Mouse (Mus musculus) lung, postnatal 0 days (tissue): ENCODE measurements around the gene Asrgl1. TPM values are rescaled to one million over a fixed set of nuclear protein-coding genes. Genes with fewer than 3 reads are reported as not detected.

Experiments
- ATAC-seq: fragments of 200-750 bp; cut with Nextera tagmentation; 2 replicates; pipeline ENCODE4 v1.8.0; 2017; ENCODE audit warnings: moderate library complexity
- DNase-seq: peaks from one replicate; pipeline ENCODE4 v3.0.0-alpha.2; 2016; ENCODE audit warnings: low spot score
- H3K27ac ChIP-seq: fragments of 300-500 bp; sonication (generic); 2 replicates; pipeline ENCODE4 v1.5.1; 2014; ENCODE audit warnings: antibody characterized with exemption, mild to moderate bottlenecking, low read length, mixed read lengths
- H3K27me3 ChIP-seq: fragments of 300-500 bp; sonication (generic); replicated peaks from 2 replicates; pipeline ENCODE4 v1.6.1; 2014; ENCODE audit warnings: low read length, mixed read lengths; ENCODE audit not compliant: insufficient read depth
- H3K36me3 ChIP-seq: fragments of 300-500 bp; sonication (generic); 2 replicates; pipeline ENCODE4 v1.6.1; 2014; ENCODE audit warnings: low read length, mixed read lengths; ENCODE audit not compliant: insufficient read depth
- H3K4me1 ChIP-seq: fragments of 300-500 bp; sonication (generic); 2 replicates; pipeline ENCODE4 v1.6.1; 2014; ENCODE audit warnings: antibody characterized with exemption, low read depth, low read length, mixed read lengths; ENCODE audit not compliant: insufficient read depth
- H3K4me2 ChIP-seq: fragments of 300-500 bp; sonication (generic); replicated peaks from 2 replicates; pipeline ENCODE4 v1.6.1; 2014; ENCODE audit warnings: low read depth, mild to moderate bottlenecking, low read length, moderate library complexity, mixed read lengths
- H3K4me3 ChIP-seq: fragments of 300-500 bp; sonication (generic); 2 replicates; pipeline ENCODE4 v1.5.1; 2014; ENCODE audit warnings: low read depth, low read length
- H3K9ac ChIP-seq: fragments of 300-500 bp; sonication (generic); replicated peaks from 2 replicates; pipeline ENCODE4 v1.6.1; 2014; ENCODE audit warnings: low read depth, mild to moderate bottlenecking
- H3K9me3 ChIP-seq: fragments of 300-500 bp; sonication (generic); 2 replicates; pipeline ENCODE4 v1.6.1; 2016; ENCODE audit warnings: low read length, mixed read lengths
- CTCF ChIP-seq: IDR thresholded peaks from 2 replicates; pipeline ENCODE4 v1.5.1; 2016; ENCODE audit warnings: antibody characterized with exemption, mild to moderate bottlenecking
- EP300 ChIP-seq: IDR thresholded peaks from 2 replicates; pipeline ENCODE4 v1.6.1; 2016; ENCODE audit warnings: antibody characterized with exemption, mild to moderate bottlenecking, control low read depth
- WGBS: fragments of 180-500 bp; shearing (Covaris S2); extraction: QIAGEN DNeasy Blood & Tissue Kit; methylation state at CpG from one replicate; pipeline ENCODE4 v1.1.7; 2014; 5-methylcytosine and 5-hydroxymethylcytosine counted together
- polyA plus RNA-seq: library from polyadenylated mRNA; unstranded; fragments of >200 nt; fragmentation: Nextera tagmentation; extraction: Ambion mirVana; gene quantifications from 2 replicates; pipeline ENCODE4 v1.2.1, GENCODE M21; 2015

Asrgl1 gene
- polyA plus RNA-seq, 1 experiment from 2014 or later, result 7.9 TPM

GRCm38 (mm10) chr19:9076035-9076434 is 59.4 kb downstream of the Asrgl1 start:
- no peak overlapping the region for H3K27ac ChIP-seq
- DNase-seq, result no peak
- H3K36me3 ChIP-seq, result no peaks in the 10 kb centered on the region
- H3K9ac ChIP-seq, result no peak overlapping the region
- no peaks in the 10 kb centered on the region for H3K9me3 ChIP-seq
- WGBS, result 96% methylated on average over 3 of the region's 3 CpGs
- H3K4me1 ChIP-seq, result peaks cover 12% of the 10 kb centered on the region
- no peak overlapping the region for H3K4me2 ChIP-seq
- TF ChIP-seq CTCF, result no peak
- TF ChIP-seq EP300, result no peak
- H3K27me3 ChIP-seq, result no peaks in the 10 kb centered on the region
- H3K4me3 ChIP-seq, result no peak overlapping the region
- ATAC-seq, result no peak

- H3K9me3 ChIP-seq, result no peaks in the 10 kb centered on the region
- peaks cover 17% of the 10 kb centered on the region for H3K4me1 ChIP-seq
- ATAC-seq (no peak), DNase-seq (no peak)
- no peak for TF ChIP-seq CTCF
- TF ChIP-seq EP300, result no peak
- no peak overlapping the region for H3K9ac ChIP-seq
- 77% methylated on average over 2 of the region's 2 CpGs for WGBS
- H3K4me3 ChIP-seq, result no peak overlapping the region
- no peaks in the 10 kb centered on the region for H3K36me3 ChIP-seq
- no peaks in the 10 kb centered on the region for H3K27me3 ChIP-seq
- H3K4me2 ChIP-seq, result no peak overlapping the region
- no peak overlapping the region for H3K27ac ChIP-seq
These were observed 59.9 kb downstream of the Asrgl1 start for GRCm38 (mm10) chr19:9075558-9075957.

GRCm38 (mm10) chr19:9074424-9074823 is 61.0 kb downstream of the Asrgl1 start:
- ATAC-seq, result no peak
- Histone ChIP-seq H3K27me3 (no peaks in the 10 kb centered on the region), H3K4me1 (peaks cover 28% of the 10 kb centered on the region), H3K9ac (no peak overlapping the region), H3K27ac (peak overlapping the region; percentile 71), H3K4me2 (no peak overlapping the region), H3K4me3 (no peak overlapping the region), H3K36me3 (no peaks in the 10 kb centered on the region), H3K9me3 (no peaks in the 10 kb centered on the region)
- no peak for DNase-seq
- no peak for TF ChIP-seq EP300
- no peak for TF ChIP-seq CTCF
- 53% methylated on average over 4 of the region's 4 CpGs for WGBS

- Histone ChIP-seq H3K27me3 (no peaks in the 10 kb centered on the region), H3K36me3 (no peaks in the 10 kb centered on the region), H3K9me3 (no peaks in the 10 kb centered on the region), H3K27ac (peak overlapping the region; percentile 71), H3K4me3 (no peak overlapping the region), H3K4me1 (peaks cover 28% of the 10 kb centered on the region), H3K9ac (no peak overlapping the region), H3K4me2 (no peak overlapping the region)
- TF ChIP-seq CTCF, result no peak
- peak; percentile 74 for TF ChIP-seq EP300
- 52% methylated on average over 12 of the region's 12 CpGs for WGBS
- ATAC-seq (peak; percentile 50), DNase-seq (peak; percentile 63)
These were observed 61.5 kb downstream of the Asrgl1 start for GRCm38 (mm10) chr19:9073776-9074411.

DNA sequence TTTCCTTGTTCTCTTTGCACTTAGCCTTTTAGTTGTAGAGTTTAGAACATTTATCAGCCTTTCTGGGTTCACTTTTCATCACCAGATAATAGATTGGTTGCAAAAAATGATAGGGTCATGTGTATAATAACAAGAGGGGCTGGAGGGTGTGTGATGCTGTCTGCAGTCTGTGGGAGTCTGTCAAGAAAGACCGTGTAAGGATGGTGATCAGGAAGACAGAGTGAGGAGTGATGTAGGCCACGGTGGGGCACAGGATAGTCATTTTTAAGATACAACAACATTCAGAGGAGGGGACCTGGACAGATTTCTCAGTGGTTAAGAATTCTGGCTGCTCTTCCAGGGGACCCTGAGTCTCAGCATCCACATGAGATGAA is 63.3 kb downstream of the Asrgl1 start:
- DNase-seq, result no peak
- no peak overlapping the region for H3K4me3 ChIP-seq
- TF ChIP-seq EP300 (no peak), CTCF (no peak)
- H3K27me3 ChIP-seq, result no peaks in the 10 kb centered on the region
- no peak for ATAC-seq
- no peaks in the 10 kb centered on the region for H3K9me3 ChIP-seq
- no peak overlapping the region for H3K4me2 ChIP-seq
- H3K27ac ChIP-seq, result peak overlapping the region; percentile 86
- no peaks in the 10 kb centered on the region for H3K36me3 ChIP-seq
- peaks cover 28% of the 10 kb centered on the region for H3K4me1 ChIP-seq
- H3K9ac ChIP-seq, result no peak overlapping the region
- WGBS, result 59% methylated on average over 2 of the region's 2 CpGs

DNA sequence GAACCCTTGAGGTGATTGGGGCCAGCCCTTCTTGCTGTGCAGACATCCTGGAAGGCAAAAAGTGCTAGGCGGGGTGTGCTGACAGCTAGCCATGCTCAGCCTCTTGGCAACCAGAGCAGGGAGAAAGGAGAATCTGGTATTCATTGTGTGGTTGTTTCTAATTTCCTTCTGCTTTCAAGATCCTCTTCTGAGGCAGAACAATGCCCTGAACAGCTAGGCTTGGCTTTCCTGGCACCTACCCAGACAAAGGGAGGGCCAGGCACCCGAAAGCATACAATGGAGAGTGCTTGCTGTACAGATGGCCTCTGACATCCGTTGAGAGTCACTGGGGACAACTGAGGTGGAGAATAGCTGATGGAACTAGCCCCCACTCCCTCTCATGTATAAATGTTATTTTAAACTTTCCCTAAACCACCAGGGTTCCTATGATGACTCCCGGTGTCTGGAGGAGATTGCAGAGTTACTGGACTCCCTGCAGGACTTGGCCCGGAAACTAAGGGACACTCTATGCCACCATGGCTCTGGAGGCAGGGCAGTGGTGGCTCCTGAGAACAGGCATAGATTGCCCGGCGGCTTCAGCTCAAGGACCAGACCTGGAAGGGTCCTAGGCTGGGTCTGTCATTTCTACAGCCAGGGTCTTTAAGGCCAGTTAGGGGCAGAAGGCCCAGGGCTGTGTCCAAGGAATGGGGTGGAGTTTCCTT is 63.8 kb downstream of the Asrgl1 start:
- H3K4me1 ChIP-seq, result peaks cover 28% of the 10 kb centered on the region
- TF ChIP-seq CTCF (no peak), EP300 (peak; percentile 37)
- ATAC-seq, result peak; percentile 83
- H3K36me3 ChIP-seq, result no peaks in the 10 kb centered on the region
- WGBS, result 30% methylated on average over 7 of the region's 7 CpGs
- H3K9ac ChIP-seq, result no peak overlapping the region
- DNase-seq, result peak; percentile 83
- H3K4me3 ChIP-seq, result no peak overlapping the region
- no peak overlapping the region for H3K4me2 ChIP-seq
- H3K9me3 ChIP-seq, result no peaks in the 10 kb centered on the region
- H3K27me3 ChIP-seq, result no peaks in the 10 kb centered on the region
- peak overlapping the region; percentile 86 for H3K27ac ChIP-seq
